Mouse (Mus musculus) embryonic facial prominence, embryonic 15.5 days (tissue): ENCODE data around the gene Acvrl1. TPM values are rescaled to one million over a fixed set of nuclear protein-coding genes. Genes with fewer than 3 reads are reported as not detected.
A peak's percentile ranks its signal among the peaks of the same experiment; 100 is the strongest.

Experiments used
- ATAC-seq: fragments of 200-750 bp; cut with Nextera tagmentation; 2 replicates; pipeline ENCODE4 v1.8.0; 2017; ENCODE audit warnings: low read depth, moderate TSS enrichment; ENCODE audit not compliant: insufficient number of reproducible peaks, low FRiP score, low TSS enrichment
- H3K27ac ChIP-seq: fragments of 300-500 bp; sonication (generic); replicated peaks from 2 replicates; pipeline ENCODE4 v1.5.1; 2015; ENCODE audit warnings: mild to moderate bottlenecking, inconsistent platforms
- H3K27me3 ChIP-seq: fragments of 300-500 bp; sonication (generic); 2 replicates; pipeline ENCODE4 v1.6.1; 2015; ENCODE audit warnings: inconsistent platforms
- H3K36me3 ChIP-seq: fragments of 300-500 bp; sonication (generic); 2 replicates; pipeline ENCODE4 v1.6.1; 2015; ENCODE audit warnings: mild to moderate bottlenecking, inconsistent platforms
- H3K4me1 ChIP-seq: fragments of 300-500 bp; sonication (generic); 2 replicates; pipeline ENCODE4 v1.6.1; 2015; ENCODE audit warnings: inconsistent platforms
- H3K4me2 ChIP-seq: fragments of 300-500 bp; sonication (generic); replicated peaks from 2 replicates; pipeline ENCODE4 v1.6.1; 2015; ENCODE audit warnings: mild to moderate bottlenecking, inconsistent platforms
- H3K4me3 ChIP-seq: fragments of 300-500 bp; sonication (generic); replicated peaks from 2 replicates; pipeline ENCODE4 v1.5.1; 2015; ENCODE audit warnings: mild to moderate bottlenecking, inconsistent platforms
- H3K9ac ChIP-seq: fragments of 300-500 bp; sonication (generic); 2 replicates; pipeline ENCODE4 v1.6.1; 2015; ENCODE audit warnings: inconsistent platforms
- H3K9me3 ChIP-seq: fragments of 300-500 bp; sonication (generic); replicated peaks from 2 replicates; pipeline ENCODE4 v1.6.1; 2016; ENCODE audit warnings: inconsistent platforms
- WGBS: fragments of 180-500 bp; shearing (Covaris S2); methylation state at CpG from one replicate; pipeline ENCODE4 v1.1.7; 2015; 5-methylcytosine and 5-hydroxymethylcytosine counted together
- polyA plus RNA-seq: library from polyadenylated mRNA; unstranded; fragments of >200 nt; fragmentation: Nextera tagmentation; extraction: Ambion mirVana; gene quantifications from 2 replicates; pipeline ENCODE4 v1.2.1, GENCODE M21; 2015

The Acvrl1 gene
- polyA plus RNA-seq, 1 experiment from 2014 or later, result 19.6 TPM

DNA sequence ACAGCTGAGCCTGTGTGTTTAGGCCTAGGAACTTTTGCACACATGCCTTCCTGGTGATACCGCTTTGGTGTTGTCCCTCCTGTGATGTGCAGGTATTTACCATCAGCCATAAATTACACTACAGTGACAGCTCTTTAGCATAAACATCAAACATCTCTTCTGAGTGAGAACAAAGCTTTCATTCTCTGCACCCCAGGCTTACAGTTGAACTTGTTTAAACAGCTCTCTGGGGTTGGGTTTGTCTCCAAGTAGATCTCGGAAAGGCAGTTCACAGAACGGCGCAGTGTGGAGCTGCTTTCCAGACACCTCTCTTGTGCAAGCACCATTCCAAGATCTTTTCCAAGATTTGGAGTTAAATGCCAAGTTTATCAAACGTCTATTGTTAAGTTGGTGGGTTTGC lies 54.4 kb downstream of the Acvrl1 start:
- Histone ChIP-seq H3K9ac (no peak overlapping the region), H3K36me3 (0 out of 2 replicates have a peak, but pooled peaks cover 11% of the 10 kb centered on the region), H3K4me1 (peaks cover 47% of the 10 kb centered on the region), H3K4me3 (no peak overlapping the region), H3K27me3 (no peaks in the 10 kb centered on the region), H3K4me2 (no peak overlapping the region), H3K9me3 (no peaks in the 10 kb centered on the region), H3K27ac (peak overlapping the region; percentile 75)
- 60% methylated on average over 5 of the region's 5 CpGs for WGBS
- no peak for ATAC-seq

DNA sequence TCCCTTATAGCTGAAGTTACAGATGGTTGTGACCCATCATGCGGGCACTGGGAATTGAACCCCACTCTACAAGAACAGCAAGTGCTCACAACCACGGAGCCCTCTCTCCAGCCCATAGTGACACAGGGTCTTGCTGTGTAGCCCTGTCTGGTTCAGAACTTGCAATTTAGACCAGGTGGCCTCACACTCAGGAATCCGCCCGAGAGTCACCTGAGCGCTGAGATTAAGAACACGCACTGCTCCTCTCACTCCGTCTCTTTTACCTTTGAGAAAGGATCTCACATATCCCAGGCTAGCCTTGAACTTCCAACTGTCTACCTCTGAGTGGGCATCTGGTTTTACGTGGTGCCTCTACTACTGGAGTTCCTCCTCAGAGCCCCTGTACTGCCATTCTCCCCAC lies 56.0 kb downstream of the Acvrl1 start:
- Histone ChIP-seq H3K4me1 (peaks cover 32% of the 10 kb centered on the region), H3K9me3 (no peaks in the 10 kb centered on the region), H3K4me3 (no peak overlapping the region), H3K27me3 (no peaks in the 10 kb centered on the region), H3K9ac (no peak overlapping the region), H3K4me2 (no peak overlapping the region), H3K36me3 (0 out of 2 replicates have a peak, but pooled peaks cover 11% of the 10 kb centered on the region), H3K27ac (no peak overlapping the region)
- no peak for ATAC-seq
- 89% methylated on average over 8 of the region's 8 CpGs for WGBS

DNA sequence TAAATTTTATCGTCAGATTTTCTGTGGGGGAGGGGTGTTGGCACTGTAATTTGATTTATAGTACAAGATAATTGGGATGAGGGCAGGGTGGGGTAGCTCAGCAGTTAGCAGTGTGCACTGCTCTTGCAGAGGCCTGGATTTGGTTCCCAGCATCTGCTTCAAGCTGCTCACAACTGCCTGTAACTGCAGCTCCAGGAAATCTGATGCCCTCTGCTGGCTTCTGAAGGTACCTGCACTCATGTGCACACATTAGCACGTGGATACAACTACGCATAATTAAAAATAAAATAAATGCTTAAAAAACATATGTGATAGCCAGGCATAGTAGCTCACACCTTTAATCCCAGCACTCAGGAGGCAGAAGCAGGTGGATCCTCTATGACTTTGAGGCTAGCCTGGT lies 57.2 kb downstream of the Acvrl1 start:
- WGBS, result 94% methylated on average over 3 of the region's 3 CpGs
- 0 out of 2 replicates have a peak, but pooled peaks cover 11% of the 10 kb centered on the region for H3K36me3 ChIP-seq
- H3K4me1 ChIP-seq, result peaks cover 27% of the 10 kb centered on the region
- no peak overlapping the region for H3K9ac ChIP-seq
- H3K27me3 ChIP-seq, result no peaks in the 10 kb centered on the region
- no peak for ATAC-seq
- H3K27ac ChIP-seq, result no peak overlapping the region
- no peak overlapping the region for H3K4me3 ChIP-seq
- H3K9me3 ChIP-seq, result no peaks in the 10 kb centered on the region
- H3K4me2 ChIP-seq, result no peak overlapping the region

DNA sequence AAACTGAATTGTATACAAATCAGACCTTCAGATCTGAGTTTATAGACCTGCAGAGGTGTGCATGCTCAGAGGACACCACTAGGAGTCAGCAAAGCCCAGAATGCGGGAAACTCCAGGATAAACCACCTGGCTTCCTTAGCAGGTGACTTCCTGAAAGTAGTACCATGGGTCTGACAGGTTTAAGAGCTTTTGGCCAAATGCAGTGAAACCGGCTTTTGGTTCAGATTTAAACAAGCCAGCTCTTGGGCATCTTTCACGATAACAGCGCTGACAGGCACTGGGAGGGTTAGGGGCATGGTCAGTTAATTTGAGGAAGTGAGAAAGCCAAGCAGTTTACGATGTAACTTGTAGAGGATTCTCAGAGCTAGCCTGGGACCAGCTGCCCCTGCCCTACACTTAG lies 59.6 kb downstream of the Acvrl1 start:
- Histone ChIP-seq H3K27me3 (no peaks in the 10 kb centered on the region), H3K9me3 (no peaks in the 10 kb centered on the region), H3K4me2 (no peak overlapping the region), H3K4me1 (peaks cover 36% of the 10 kb centered on the region), H3K27ac (no peak overlapping the region), H3K36me3 (0 out of 2 replicates have a peak, but pooled peaks cover 11% of the 10 kb centered on the region), H3K9ac (no peak overlapping the region), H3K4me3 (no peak overlapping the region)
- WGBS, result 71% methylated on average over 5 of the region's 5 CpGs
- ATAC-seq, result no peak

DNA sequence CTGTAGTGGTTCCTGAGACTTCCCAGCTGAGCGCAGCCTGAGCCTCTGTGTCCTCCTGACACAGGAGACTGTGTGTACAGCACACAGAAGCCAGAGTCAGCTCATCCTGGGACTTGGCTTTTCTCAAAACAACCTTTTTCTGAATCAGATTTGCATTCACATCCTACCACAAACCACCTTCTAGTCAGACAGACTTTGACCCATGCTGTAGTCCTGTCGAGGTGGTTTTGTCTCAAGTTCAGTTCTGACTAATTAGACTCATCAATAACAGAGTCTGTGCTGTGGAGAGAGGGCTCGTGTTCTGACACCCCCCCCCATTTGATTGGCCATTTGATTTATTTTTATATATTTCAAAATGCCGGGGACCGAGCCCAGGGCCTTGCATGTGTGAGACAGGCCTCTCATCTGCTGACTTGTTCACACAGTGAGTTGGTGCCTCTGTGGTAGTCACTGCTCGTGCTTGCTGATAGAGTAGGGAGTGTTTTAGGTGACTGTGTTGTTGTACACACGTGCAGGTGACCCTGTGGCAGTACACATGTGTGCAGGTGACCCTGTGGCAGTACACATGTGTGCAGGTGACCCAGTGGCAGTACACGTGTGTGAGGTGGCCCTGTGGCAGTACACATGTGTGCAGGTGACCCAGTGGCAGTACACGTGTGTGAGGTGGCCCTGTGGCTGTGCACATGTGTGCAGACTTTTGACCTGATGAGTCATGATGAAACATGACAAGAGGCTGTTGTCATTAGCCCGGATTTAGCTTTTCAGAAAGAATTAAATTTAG lies 61.8 kb downstream of the Acvrl1 start:
- Histone ChIP-seq H3K9me3 (no peaks in the 10 kb centered on the region), H3K4me1 (peaks cover 29% of the 10 kb centered on the region), H3K4me2 (no peak overlapping the region), H3K27me3 (no peaks in the 10 kb centered on the region), H3K4me3 (no peak overlapping the region), H3K36me3 (peaks cover 23% of the 10 kb centered on the region), H3K27ac (no peak overlapping the region; the same call in 1 of the 2 replicates), H3K9ac (no peak overlapping the region)
- no peak for ATAC-seq
- 61% methylated on average over 10 of the region's 10 CpGs for WGBS

DNA sequence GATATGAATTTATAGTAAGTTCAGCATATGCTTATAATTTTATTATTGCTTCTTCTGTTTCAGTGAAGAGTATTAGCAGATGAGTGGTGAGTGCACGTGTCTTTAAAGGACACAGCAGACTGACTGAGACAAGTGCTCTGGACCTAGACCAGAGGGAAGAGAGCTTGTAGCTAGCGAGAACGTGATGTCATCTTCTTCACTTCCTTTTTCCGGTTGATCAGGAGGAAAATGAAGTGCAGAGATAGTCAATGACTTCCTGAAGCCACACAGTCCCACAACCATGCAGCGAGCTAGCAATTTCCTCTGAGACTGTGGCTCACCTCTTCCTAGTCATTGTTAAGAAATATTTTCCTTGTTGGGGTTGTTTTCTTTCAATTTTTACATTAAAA lies 62.4 kb downstream of the Acvrl1 start:
- Histone ChIP-seq H3K36me3 (peaks cover 24% of the 10 kb centered on the region), H3K9me3 (no peaks in the 10 kb centered on the region), H3K27me3 (no peaks in the 10 kb centered on the region), H3K4me2 (no peak overlapping the region), H3K4me1 (peaks cover 29% of the 10 kb centered on the region), H3K27ac (0 out of 2 replicates have a peak overlapping the region, but pooled peaks have one; percentile 1), H3K4me3 (no peak overlapping the region), H3K9ac (no peak overlapping the region)
- ATAC-seq, result no peak
- 51% methylated on average over 5 of the region's 5 CpGs for WGBS

DNA sequence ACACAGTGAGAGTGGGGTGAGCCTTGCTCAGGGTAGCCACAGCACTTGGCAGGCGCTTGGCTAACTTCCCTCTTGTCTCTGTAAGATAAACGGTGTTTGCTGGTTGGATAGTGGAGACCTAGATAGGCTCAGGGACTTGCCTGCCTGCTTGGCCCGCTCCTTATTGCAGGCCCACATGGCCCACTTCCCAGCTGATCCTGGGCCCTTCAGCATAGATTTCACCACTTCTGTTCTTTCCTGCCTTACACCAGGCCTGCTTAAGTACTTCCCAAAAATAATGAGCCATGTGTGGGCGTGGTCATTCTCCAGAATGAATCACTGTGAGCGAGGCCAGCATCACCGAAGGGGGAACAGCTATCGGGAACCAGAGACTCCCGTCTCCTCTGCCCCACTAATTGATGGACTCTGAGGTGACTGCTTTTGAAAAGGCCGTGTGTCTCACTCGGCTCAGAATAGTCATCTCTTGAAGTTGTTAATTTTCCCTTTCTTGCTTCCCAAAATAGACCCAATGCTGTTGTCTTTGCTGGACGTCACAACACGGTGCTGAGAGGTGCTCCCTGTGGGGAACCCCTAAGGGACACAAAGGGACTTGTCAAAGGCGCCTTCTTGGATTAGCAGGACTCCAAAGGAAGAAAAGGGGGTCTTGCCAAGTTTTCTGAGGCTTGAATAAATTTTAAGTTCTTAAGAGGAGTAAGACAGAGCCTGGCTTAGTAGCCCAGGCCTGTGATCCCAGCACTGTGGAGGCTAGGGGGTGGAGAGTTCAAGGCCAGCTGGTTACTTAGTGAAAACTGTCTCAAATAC lies 63.3 kb downstream of the Acvrl1 start:
- H3K4me1 ChIP-seq, result peaks cover 29% of the 10 kb centered on the region
- no peaks in the 10 kb centered on the region for H3K27me3 ChIP-seq
- no peak overlapping the region for H3K4me3 ChIP-seq
- H3K27ac ChIP-seq, result peak overlapping the region; percentile 1; the same call in 1 of the 2 replicates
- H3K9ac ChIP-seq, result no peak overlapping the region
- H3K9me3 ChIP-seq, result no peaks in the 10 kb centered on the region
- no peak for ATAC-seq
- WGBS, result 41% methylated on average over 13 of the region's 13 CpGs
- H3K36me3 ChIP-seq, result peaks cover 30% of the 10 kb centered on the region
- H3K4me2 ChIP-seq, result no peak overlapping the region

DNA sequence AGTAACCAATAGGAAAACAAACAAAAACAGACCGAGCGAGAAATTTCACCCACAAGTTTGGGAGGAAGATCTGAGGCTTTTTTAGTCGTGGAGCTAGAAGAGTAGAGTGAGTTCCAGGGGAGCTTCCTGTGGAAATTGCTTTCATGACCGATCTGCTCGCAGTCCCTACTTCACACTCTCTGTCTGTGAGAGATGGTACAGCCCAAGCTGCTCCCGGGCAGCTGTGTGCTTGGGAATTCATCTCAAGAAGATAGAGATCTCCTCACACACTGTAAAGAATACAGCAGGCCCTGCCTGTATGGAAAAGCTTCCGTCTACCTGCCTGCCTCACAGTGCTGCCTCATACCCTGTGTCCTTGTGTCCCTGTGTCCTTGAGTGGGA lies 63.9 kb downstream of the Acvrl1 start:
- no peak overlapping the region; the same call in 1 of the 2 replicates for H3K27ac ChIP-seq
- H3K9me3 ChIP-seq, result no peaks in the 10 kb centered on the region
- peaks cover 34% of the 10 kb centered on the region for H3K36me3 ChIP-seq
- H3K4me3 ChIP-seq, result no peak overlapping the region
- H3K27me3 ChIP-seq, result no peaks in the 10 kb centered on the region
- ATAC-seq, result no peak
- 47% methylated on average over 7 of the region's 7 CpGs for WGBS
- no peak overlapping the region for H3K4me2 ChIP-seq
- H3K4me1 ChIP-seq, result peaks cover 29% of the 10 kb centered on the region
- no peak overlapping the region for H3K9ac ChIP-seq

DNA sequence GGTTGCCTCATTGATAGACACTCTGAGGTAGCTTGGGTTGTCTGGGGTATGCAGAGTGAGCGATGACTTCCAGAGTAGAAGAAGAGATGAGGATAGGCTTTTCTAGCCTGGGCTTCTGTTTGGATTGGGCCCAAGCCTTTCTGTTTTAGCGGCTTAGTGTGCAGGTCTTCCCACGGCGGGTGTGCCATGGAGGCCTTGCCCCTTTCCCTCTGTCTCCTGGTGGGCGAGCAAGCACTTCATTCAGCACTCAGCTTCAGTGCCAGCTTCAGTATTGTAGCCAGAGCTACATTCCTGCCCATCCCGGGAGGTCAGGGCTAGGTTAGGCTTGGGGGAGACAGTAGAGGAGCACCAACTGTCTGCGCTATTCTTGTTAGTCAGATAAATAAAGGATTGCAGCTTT lies 64.3 kb downstream of the Acvrl1 start:
- H3K27me3 ChIP-seq, result no peaks in the 10 kb centered on the region
- H3K4me1 ChIP-seq, result peaks cover 29% of the 10 kb centered on the region
- H3K4me2 ChIP-seq, result no peak overlapping the region
- H3K4me3 ChIP-seq, result no peak overlapping the region
- H3K27ac ChIP-seq, result no peak overlapping the region
- peaks cover 38% of the 10 kb centered on the region for H3K36me3 ChIP-seq
- H3K9me3 ChIP-seq, result no peaks in the 10 kb centered on the region
- H3K9ac ChIP-seq, result no peak overlapping the region
- 82% methylated on average over 7 of the region's 7 CpGs for WGBS
- no peak for ATAC-seq

DNA sequence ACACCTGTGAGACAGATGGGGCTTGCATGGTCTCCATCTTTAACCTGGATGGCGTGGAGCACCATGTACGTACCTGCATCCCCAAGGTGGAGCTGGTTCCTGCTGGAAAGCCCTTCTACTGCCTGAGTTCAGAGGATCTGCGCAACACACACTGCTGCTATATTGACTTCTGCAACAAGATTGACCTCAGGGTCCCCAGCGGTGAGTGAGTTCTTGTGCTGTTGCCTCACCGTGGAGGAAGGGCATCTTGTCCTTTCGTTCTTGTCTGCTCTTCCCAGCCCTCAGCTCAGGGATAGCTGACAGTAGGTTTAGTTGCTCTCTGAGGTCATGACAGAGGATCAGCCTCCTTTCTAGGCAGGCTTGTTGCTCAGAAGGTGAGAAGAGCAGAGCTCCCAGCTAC lies 65.6 kb downstream of the Acvrl1 start:
- peaks cover 29% of the 10 kb centered on the region for H3K4me1 ChIP-seq

More for the DNA sequence above, 65.6 kb downstream of the Acvrl1 start:
- H3K36me3 ChIP-seq, result peaks cover 47% of the 10 kb centered on the region
- WGBS, result 93% methylated on average over 6 of the region's 6 CpGs
- no peaks in the 10 kb centered on the region for H3K27me3 ChIP-seq
- no peak overlapping the region for H3K4me3 ChIP-seq
- no peak overlapping the region for H3K9ac ChIP-seq
- no peak for ATAC-seq
- H3K9me3 ChIP-seq, result no peaks in the 10 kb centered on the region
- no peak overlapping the region for H3K4me2 ChIP-seq
- no peak overlapping the region for H3K27ac ChIP-seq
